Mouse (Mus musculus) hindbrain, embryonic 11.5 days (tissue): ENCODE results near the gene Hivep3. TPM values are rescaled to one million over a fixed set of nuclear protein-coding genes. Genes with fewer than 3 reads are reported as not detected.

Experiments
- ATAC-seq: fragments of 200-750 bp; cut with Nextera tagmentation; 2 replicates; pipeline ENCODE4 v1.8.0; 2017; ENCODE audit warnings: mild to moderate bottlenecking, moderate TSS enrichment, moderate library complexity; ENCODE audit not compliant: low FRiP score
- DNase-seq: peaks from one replicate; pipeline ENCODE4 v3.0.0-alpha.2; 2015; ENCODE audit warnings: low spot score
- H3K27ac ChIP-seq: fragments of 300-500 bp; sonication (generic); 2 replicates; pipeline ENCODE4 v1.5.1; 2014; ENCODE audit warnings: mild to moderate bottlenecking, low read depth, low read length
- H3K27me3 ChIP-seq: fragments of 300-500 bp; sonication (generic); 2 replicates; pipeline ENCODE4 v1.6.1; 2014; ENCODE audit warnings: mild to moderate bottlenecking, low read length, moderate library complexity, mixed read lengths; ENCODE audit not compliant: control insufficient read depth, insufficient read depth
- H3K36me3 ChIP-seq: fragments of 300-500 bp; sonication (generic); 2 replicates; pipeline ENCODE4 v1.6.1; 2014; ENCODE audit warnings: mild to moderate bottlenecking, low read length, moderate library complexity, mixed read lengths; ENCODE audit not compliant: control insufficient read depth, insufficient read depth
- H3K4me1 ChIP-seq: fragments of 300-500 bp; sonication (generic); replicated peaks from 2 replicates; pipeline ENCODE4 v1.6.1; 2014; ENCODE audit warnings: low read length, mixed read lengths; ENCODE audit not compliant: control insufficient read depth, insufficient read depth
- H3K4me2 ChIP-seq: fragments of 300-500 bp; sonication (generic); replicated peaks from 2 replicates; pipeline ENCODE4 v1.6.1; 2014; ENCODE audit warnings: mild to moderate bottlenecking, low read depth, low read length
- H3K4me3 ChIP-seq: fragments of 300-500 bp; sonication (generic); 2 replicates; pipeline ENCODE4 v1.5.1; 2014; ENCODE audit warnings: low read depth, low read length
- H3K9ac ChIP-seq: fragments of 300-500 bp; sonication (generic); 2 replicates; pipeline ENCODE4 v1.6.1; 2014; ENCODE audit warnings: low read depth, low read length
- H3K9me3 ChIP-seq: fragments of 300-500 bp; sonication (generic); 2 replicates; pipeline ENCODE4 v1.6.1; 2016; ENCODE audit warnings: low read length; ENCODE audit not compliant: control insufficient read depth
- WGBS: fragments of 180-500 bp; shearing (Covaris S2); extraction: QIAGEN DNeasy Blood & Tissue Kit; methylation state at CpG from one replicate; pipeline ENCODE4 v1.1.7; 2014; 5-methylcytosine and 5-hydroxymethylcytosine counted together
- polyA plus RNA-seq: library from polyadenylated mRNA; unstranded; fragments of >200 nt; fragmentation: Nextera tagmentation; extraction: Ambion mirVana; gene quantifications from 2 replicates; pipeline ENCODE4 v1.2.1, GENCODE M21; 2014

Gene Hivep3
- polyA plus RNA-seq, 1 experiment from 2014 or later = 1.8 TPM

GRCm38 (mm10) chr4:119750681-119751211 is 17.2 kb downstream of the Hivep3 start:
- Histone ChIP-seq H3K4me2 (no peak overlapping the region), H3K9me3 (no peaks in the 10 kb centered on the region), H3K9ac (no peak overlapping the region), H3K27me3 (no peaks in the 10 kb centered on the region), H3K36me3 (no peaks in the 10 kb centered on the region), H3K4me3 (no peak overlapping the region), H3K27ac (no peak overlapping the region), H3K4me1 (no peaks in the 10 kb centered on the region)
- DNase-seq (no peak), ATAC-seq (no peak)
- WGBS = 91% methylated on average over 6 of the region's 6 CpGs

GRCm38 (mm10) chr4:119751408-119752006 is 17.9 kb downstream of the Hivep3 start:
- ATAC-seq = no peak
- no peaks in the 10 kb centered on the region for H3K9me3 ChIP-seq
- 77% methylated on average over 2 of the region's 2 CpGs for WGBS
- no peaks in the 10 kb centered on the region for H3K4me1 ChIP-seq
- DNase-seq = no peak
- H3K27ac ChIP-seq = no peak overlapping the region
- no peaks in the 10 kb centered on the region for H3K36me3 ChIP-seq
- no peak overlapping the region for H3K9ac ChIP-seq
- H3K4me3 ChIP-seq = no peak overlapping the region
- H3K4me2 ChIP-seq = no peak overlapping the region
- no peaks in the 10 kb centered on the region for H3K27me3 ChIP-seq

- no peaks in the 10 kb centered on the region for H3K4me1 ChIP-seq
- H3K4me3 ChIP-seq = no peak overlapping the region
- H3K27me3 ChIP-seq = no peaks in the 10 kb centered on the region
- no peaks in the 10 kb centered on the region for H3K9me3 ChIP-seq
- DNase-seq = no peak
- no peak overlapping the region for H3K27ac ChIP-seq
- WGBS = 82% methylated on average over 4 of the region's 4 CpGs
- no peaks in the 10 kb centered on the region for H3K36me3 ChIP-seq
- ATAC-seq = no peak
- no peak overlapping the region for H3K4me2 ChIP-seq
- H3K9ac ChIP-seq = no peak overlapping the region
Measured at GRCm38 (mm10) chr4:119759574-119760233, 26.1 kb downstream of the Hivep3 start.

- no peak overlapping the region for H3K9ac ChIP-seq
- no peaks in the 10 kb centered on the region for H3K9me3 ChIP-seq
- DNase-seq (no peak), ATAC-seq (no peak)
- H3K4me2 ChIP-seq = no peak overlapping the region
- no peaks in the 10 kb centered on the region for H3K4me1 ChIP-seq
- no peaks in the 10 kb centered on the region for H3K27me3 ChIP-seq
- H3K27ac ChIP-seq = no peak overlapping the region
- H3K4me3 ChIP-seq = no peak overlapping the region
- 80% methylated on average over 7 of the region's 7 CpGs for WGBS
- H3K36me3 ChIP-seq = no peaks in the 10 kb centered on the region
Measured at GRCm38 (mm10) chr4:119760820-119761219, 27.2 kb downstream of the Hivep3 start.

- Histone ChIP-seq H3K36me3 (no peaks in the 10 kb centered on the region), H3K4me2 (no peak overlapping the region), H3K9ac (no peak overlapping the region), H3K4me1 (no peaks in the 10 kb centered on the region), H3K9me3 (no peaks in the 10 kb centered on the region), H3K27ac (no peak overlapping the region), H3K27me3 (no peaks in the 10 kb centered on the region), H3K4me3 (no peak overlapping the region)
- ATAC-seq = no peak
- 86% methylated on average over 9 of the region's 9 CpGs for WGBS
- DNase-seq = no peak
Measured at GRCm38 (mm10) chr4:119761459-119762121, 28.0 kb downstream of the Hivep3 start.

- H3K4me1 ChIP-seq = no peaks in the 10 kb centered on the region
- H3K4me3 ChIP-seq = no peak overlapping the region
- no peak overlapping the region for H3K27ac ChIP-seq
- no peaks in the 10 kb centered on the region for H3K9me3 ChIP-seq
- no peak overlapping the region for H3K4me2 ChIP-seq
- ATAC-seq = no peak
- no peak for DNase-seq
- WGBS = 81% methylated on average over 2 of the region's 2 CpGs
- no peaks in the 10 kb centered on the region for H3K27me3 ChIP-seq
- no peak overlapping the region for H3K9ac ChIP-seq
- H3K36me3 ChIP-seq = no peaks in the 10 kb centered on the region
Measured at GRCm38 (mm10) chr4:119762171-119762570, 28.6 kb downstream of the Hivep3 start.

GRCm38 (mm10) chr4:119768046-119768445 is 34.5 kb downstream of the Hivep3 start:
- Histone ChIP-seq H3K9me3 (no peaks in the 10 kb centered on the region), H3K4me3 (no peak overlapping the region), H3K4me1 (no peaks in the 10 kb centered on the region), H3K27ac (no peak overlapping the region), H3K36me3 (no peaks in the 10 kb centered on the region), H3K27me3 (no peaks in the 10 kb centered on the region), H3K9ac (no peak overlapping the region), H3K4me2 (no peak overlapping the region)
- DNase-seq (no peak), ATAC-seq (no peak)
- 86% methylated on average over 3 of the region's 3 CpGs for WGBS

- Histone ChIP-seq H3K36me3 (no peaks in the 10 kb centered on the region), H3K27ac (no peak overlapping the region), H3K4me1 (no peaks in the 10 kb centered on the region), H3K4me2 (no peak overlapping the region), H3K9ac (no peak overlapping the region), H3K4me3 (no peak overlapping the region), H3K27me3 (no peaks in the 10 kb centered on the region), H3K9me3 (no peaks in the 10 kb centered on the region)
- ATAC-seq (no peak), DNase-seq (no peak)
- WGBS = 79% methylated on average over 3 of the region's 3 CpGs
Measured at GRCm38 (mm10) chr4:119775913-119776312, 42.3 kb downstream of the Hivep3 start.
